Mouse (Mus musculus) neural tube, embryonic 12.5 days (tissue): Measurements from ENCODE around the gene Jam2. TPM values are rescaled to one million over a fixed set of nuclear protein-coding genes. Genes with fewer than 3 reads are reported as not detected.

Source experiments
- ATAC-seq: fragments of 200-750 bp; cut with Nextera tagmentation; 2 replicates; pipeline ENCODE4 v1.8.0; 2017; ENCODE audit warnings: low read depth, mild to moderate bottlenecking, moderate TSS enrichment, moderate library complexity; ENCODE audit not compliant: low FRiP score
- H3K27ac ChIP-seq: fragments of 300-500 bp; sonication (generic); 2 replicates; pipeline ENCODE4 v1.5.1; 2016
- H3K27me3 ChIP-seq: fragments of 300-500 bp; sonication (generic); replicated peaks from 2 replicates; pipeline ENCODE4 v1.6.1; 2016; ENCODE audit warnings: mild to moderate bottlenecking
- H3K36me3 ChIP-seq: fragments of 300-500 bp; sonication (generic); 2 replicates; pipeline ENCODE4 v1.6.1; 2016; ENCODE audit warnings: mild to moderate bottlenecking
- H3K4me1 ChIP-seq: fragments of 300-500 bp; sonication (generic); 2 replicates; pipeline ENCODE4 v1.6.1; 2016
- H3K4me2 ChIP-seq: fragments of 300-500 bp; sonication (generic); replicated peaks from 2 replicates; pipeline ENCODE4 v1.6.1; 2016; ENCODE audit warnings: mild to moderate bottlenecking
- H3K4me3 ChIP-seq: fragments of 300-500 bp; sonication (generic); 2 replicates; pipeline ENCODE4 v1.5.1; 2016
- H3K9ac ChIP-seq: fragments of 300-500 bp; sonication (generic); 2 replicates; pipeline ENCODE4 v1.6.1; 2016; ENCODE audit warnings: mild to moderate bottlenecking
- H3K9me3 ChIP-seq: fragments of 300-500 bp; sonication (generic); 2 replicates; pipeline ENCODE4 v1.6.1; 2016; ENCODE audit warnings: mild to moderate bottlenecking
- WGBS: fragments of 180-500 bp; shearing (Covaris S2); methylation state at CpG from one replicate; pipeline ENCODE4 v1.1.7; 2016; 5-methylcytosine and 5-hydroxymethylcytosine counted together
- polyA plus RNA-seq: library from polyadenylated mRNA; unstranded; fragments of >200 nt; fragmentation: Nextera tagmentation; extraction: Ambion mirVana; gene quantifications from 2 replicates; pipeline ENCODE4 v1.2.1, GENCODE M21; 2016

Gene Jam2
- polyA plus RNA-seq, 1 experiment from 2014 or later: 45.6 TPM

GRCm38 (mm10) chr16:84793401-84793800, 19.5 kb downstream of the Jam2 start:
- H3K4me2 ChIP-seq: no peak overlapping the region
- H3K36me3 ChIP-seq: 0 out of 2 replicates have a peak, but pooled peaks cover 5% of the 10 kb centered on the region
- WGBS: 88% methylated on average over 14 of the region's 14 CpGs
- no peak for ATAC-seq
- no peaks in the 10 kb centered on the region for H3K9me3 ChIP-seq
- no peak overlapping the region for H3K4me3 ChIP-seq
- no peak overlapping the region for H3K27ac ChIP-seq
- no peaks in the 10 kb centered on the region for H3K27me3 ChIP-seq
- no peak overlapping the region for H3K9ac ChIP-seq
- no peaks in the 10 kb centered on the region for H3K4me1 ChIP-seq

- Histone ChIP-seq H3K27ac (no peak overlapping the region), H3K4me1 (no peaks in the 10 kb centered on the region), H3K4me3 (no peak overlapping the region), H3K9me3 (no peaks in the 10 kb centered on the region), H3K27me3 (no peaks in the 10 kb centered on the region), H3K9ac (no peak overlapping the region), H3K4me2 (no peak overlapping the region), H3K36me3 (0 out of 2 replicates have a peak, but pooled peaks cover 5% of the 10 kb centered on the region)
- ATAC-seq: no peak
- WGBS: 76% methylated on average over 3 of the region's 3 CpGs
Measured at GRCm38 (mm10) chr16:84795337-84795736, 21.4 kb downstream of the Jam2 start.

- H3K9ac ChIP-seq: no peak overlapping the region
- WGBS: 59% methylated on average over 9 of the region's 9 CpGs
- H3K4me1 ChIP-seq: no peaks in the 10 kb centered on the region
- H3K4me2 ChIP-seq: no peak overlapping the region
- H3K9me3 ChIP-seq: no peaks in the 10 kb centered on the region
- H3K36me3 ChIP-seq: 0 out of 2 replicates have a peak, but pooled peaks cover 5% of the 10 kb centered on the region
- H3K27me3 ChIP-seq: no peaks in the 10 kb centered on the region
- ATAC-seq: no peak
- H3K4me3 ChIP-seq: no peak overlapping the region
- no peak overlapping the region for H3K27ac ChIP-seq
Measured at GRCm38 (mm10) chr16:84796678-84797077, 22.8 kb downstream of the Jam2 start.

- H3K36me3 ChIP-seq: no peaks in the 10 kb centered on the region; the same call in 1 of the 2 replicates
- H3K9me3 ChIP-seq: no peaks in the 10 kb centered on the region
- H3K27me3 ChIP-seq: no peaks in the 10 kb centered on the region
- WGBS: 92% methylated on average over 1 of the region's 2 CpGs
- H3K4me3 ChIP-seq: no peak overlapping the region
- H3K27ac ChIP-seq: no peak overlapping the region
- no peak for ATAC-seq
- no peak overlapping the region for H3K4me2 ChIP-seq
- no peaks in the 10 kb centered on the region for H3K4me1 ChIP-seq
- no peak overlapping the region for H3K9ac ChIP-seq
Measured at GRCm38 (mm10) chr16:84800038-84800437, 26.1 kb downstream of the Jam2 start.

GRCm38 (mm10) chr16:84802217-84802616, 28.3 kb downstream of the Jam2 start:
- Histone ChIP-seq H3K27ac (no peak overlapping the region), H3K4me1 (no peaks in the 10 kb centered on the region), H3K4me2 (no peak overlapping the region), H3K9me3 (no peaks in the 10 kb centered on the region), H3K36me3 (peaks cover 6% of the 10 kb centered on the region; the same call in 1 of the 2 replicates), H3K27me3 (no peaks in the 10 kb centered on the region), H3K9ac (no peak overlapping the region), H3K4me3 (no peak overlapping the region)
- WGBS: 82% methylated on average over 6 of the region's 6 CpGs
- no peak for ATAC-seq

- no peaks in the 10 kb centered on the region for H3K4me1 ChIP-seq
- no peak overlapping the region for H3K27ac ChIP-seq
- H3K9me3 ChIP-seq: no peaks in the 10 kb centered on the region
- 89% methylated on average over 5 of the region's 5 CpGs for WGBS
- H3K4me3 ChIP-seq: no peak overlapping the region
- H3K9ac ChIP-seq: no peak overlapping the region
- peaks cover 24% of the 10 kb centered on the region for H3K36me3 ChIP-seq
- no peaks in the 10 kb centered on the region for H3K27me3 ChIP-seq
- H3K4me2 ChIP-seq: no peak overlapping the region
- no peak for ATAC-seq
Measured at GRCm38 (mm10) chr16:84804866-84805265, 30.9 kb downstream of the Jam2 start.

- WGBS: 94% methylated on average over 3 of the region's 3 CpGs
Measured at GRCm38 (mm10) chr16:84806175-84806574, 32.3 kb downstream of the Jam2 start.

GRCm38 (mm10) chr16:84807874-84808273, 34.0 kb downstream of the Jam2 start:
- Histone ChIP-seq H3K27ac (no peak overlapping the region), H3K4me1 (no peaks in the 10 kb centered on the region), H3K4me2 (no peak overlapping the region), H3K9me3 (no peaks in the 10 kb centered on the region), H3K36me3 (peaks cover 41% of the 10 kb centered on the region), H3K9ac (no peak overlapping the region), H3K4me3 (no peak overlapping the region), H3K27me3 (no peaks in the 10 kb centered on the region)
- ATAC-seq: no peak
- 94% methylated on average over 7 of the region's 7 CpGs for WGBS

More at GRCm38 (mm10) chr16:84806175-84806574, 32.3 kb downstream of the Jam2 start:
- no peak overlapping the region for H3K4me3 ChIP-seq
- no peaks in the 10 kb centered on the region for H3K9me3 ChIP-seq
- no peak overlapping the region for H3K27ac ChIP-seq
- ATAC-seq: no peak
- H3K4me1 ChIP-seq: no peaks in the 10 kb centered on the region
- H3K4me2 ChIP-seq: no peak overlapping the region
- no peaks in the 10 kb centered on the region for H3K27me3 ChIP-seq
- no peak overlapping the region for H3K9ac ChIP-seq
- peaks cover 36% of the 10 kb centered on the region for H3K36me3 ChIP-seq

GRCm38 (mm10) chr16:84810254-84810653, 36.3 kb downstream of the Jam2 start:
- H3K4me2 ChIP-seq: no peak overlapping the region
- H3K4me3 ChIP-seq: no peak overlapping the region
- 96% methylated on average over 1 of the region's 1 CpGs for WGBS
- H3K27ac ChIP-seq: no peak overlapping the region
- no peaks in the 10 kb centered on the region for H3K27me3 ChIP-seq
- peaks cover 44% of the 10 kb centered on the region for H3K36me3 ChIP-seq
- H3K9me3 ChIP-seq: no peaks in the 10 kb centered on the region
- H3K9ac ChIP-seq: no peak overlapping the region
- no peaks in the 10 kb centered on the region for H3K4me1 ChIP-seq
- no peak for ATAC-seq

GRCm38 (mm10) chr16:84813852-84814251, 39.9 kb downstream of the Jam2 start:
- Histone ChIP-seq H3K4me3 (no peak overlapping the region), H3K27ac (no peak overlapping the region), H3K27me3 (no peaks in the 10 kb centered on the region), H3K9ac (no peak overlapping the region), H3K4me2 (no peak overlapping the region), H3K36me3 (peaks cover 29% of the 10 kb centered on the region), H3K4me1 (no peaks in the 10 kb centered on the region), H3K9me3 (no peaks in the 10 kb centered on the region)
- ATAC-seq: no peak
- 89% methylated on average over 8 of the region's 8 CpGs for WGBS

GRCm38 (mm10) chr16:84814511-84814910, 40.6 kb downstream of the Jam2 start:
- Histone ChIP-seq H3K4me3 (no peak overlapping the region), H3K36me3 (peaks cover 32% of the 10 kb centered on the region), H3K27me3 (no peaks in the 10 kb centered on the region), H3K4me2 (no peak overlapping the region), H3K9ac (no peak overlapping the region), H3K27ac (no peak overlapping the region), H3K4me1 (no peaks in the 10 kb centered on the region), H3K9me3 (no peaks in the 10 kb centered on the region)
- no peak for ATAC-seq
- WGBS: 84% methylated on average over 8 of the region's 8 CpGs

- H3K4me2 ChIP-seq: no peak overlapping the region
- WGBS: 41% methylated on average over 7 of the region's 7 CpGs
- H3K4me3 ChIP-seq: no peak overlapping the region
- peaks cover 30% of the 10 kb centered on the region for H3K36me3 ChIP-seq
- H3K4me1 ChIP-seq: no peaks in the 10 kb centered on the region
- H3K9ac ChIP-seq: no peak overlapping the region
- ATAC-seq: peak; percentile 83; the same call in 1 of the 2 replicates
- H3K9me3 ChIP-seq: no peaks in the 10 kb centered on the region
- no peak overlapping the region for H3K27ac ChIP-seq
- no peaks in the 10 kb centered on the region for H3K27me3 ChIP-seq
Measured at GRCm38 (mm10) chr16:84817423-84817822, 43.5 kb downstream of the Jam2 start.

- H3K27me3 ChIP-seq: no peaks in the 10 kb centered on the region
- ATAC-seq: no peak
- no peak overlapping the region for H3K9ac ChIP-seq
- no peaks in the 10 kb centered on the region for H3K9me3 ChIP-seq
- no peak overlapping the region for H3K4me2 ChIP-seq
- H3K36me3 ChIP-seq: peaks cover 73% of the 10 kb centered on the region
- 85% methylated on average over 6 of the region's 6 CpGs for WGBS
- no peak overlapping the region for H3K27ac ChIP-seq
- no peak overlapping the region for H3K4me3 ChIP-seq
- H3K4me1 ChIP-seq: no peaks in the 10 kb centered on the region
Measured at GRCm38 (mm10) chr16:84825009-84825408, 51.1 kb downstream of the Jam2 start.
